Mouse (Mus musculus): Measurements from ENCODE around the gene Tshr. TPM values are rescaled to one million over a fixed set of nuclear protein-coding genes. Genes with fewer than 3 reads are reported as not detected.
"Not testable (repeated sequence)": the region's sequence is repeated elsewhere in the genome, so short reads cannot be mapped to it uniquely, and the experiment has no call there.

The Tshr gene
- 0.04 TPM in 1 of 2 replicates, not detected in the other for polyA plus RNA-seq (2014; fragmentation: Nextera tagmentation; extraction: Ambion mirVana)

DNA sequence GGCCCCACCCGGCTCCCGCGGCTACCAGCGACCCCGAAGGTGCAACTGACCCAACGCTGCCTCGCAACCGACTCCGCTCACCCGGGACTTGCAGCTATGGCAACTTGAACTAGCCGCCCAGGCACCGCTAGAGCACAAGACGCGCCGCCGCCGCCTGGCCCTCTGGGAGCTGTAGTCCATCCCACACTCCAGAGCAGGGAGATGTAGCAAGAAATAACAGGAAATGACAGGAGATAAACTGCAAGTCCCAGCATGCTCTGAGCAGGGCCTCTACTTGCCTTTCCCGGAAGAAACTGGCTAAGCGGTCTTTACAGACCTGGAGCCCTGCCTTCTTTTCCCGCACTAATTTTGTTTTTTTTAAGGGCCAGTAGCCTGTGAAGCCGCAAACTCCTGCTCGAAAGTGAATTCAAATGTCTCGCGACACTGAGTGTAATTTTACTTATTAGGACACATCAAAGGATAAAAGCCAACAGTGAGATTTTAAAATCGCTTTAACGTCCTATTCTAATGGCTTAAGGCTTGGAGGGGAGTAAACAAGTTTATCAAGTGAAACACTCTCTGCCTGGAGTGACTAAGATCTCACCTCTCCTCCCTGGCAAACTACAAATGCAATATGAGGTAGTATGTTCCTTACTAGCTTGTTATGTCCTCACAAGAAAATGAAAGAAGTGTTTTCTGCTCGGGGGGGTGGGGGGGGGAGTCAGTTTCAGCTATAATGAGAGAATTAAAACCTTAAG is at the start of gene Tshr, which contains the start of gene Cep128:
Gene Tshr, plus strand, starts transcription at position 283 of the 737 bp plus-strand sequence.
Gene Cep128, minus strand, starts transcription at position 129 of the 737 bp plus-strand sequence.
- no peaks in the 10 kb centered on the region for H3K27me3 ChIP-seq (ENCODE audit: control insufficient read depth, insufficient read depth, low read length)
- H3K4me3 ChIP-seq (ENCODE audit: control insufficient read depth in 1 of 2, insufficient read depth in 1 of 2, low read depth in 1 of 2, low read length in 2 of 2): peak within 1 kb of the TSS; percentile 60 to 77
- no peaks in the 10 kb centered on the region for H3K36me3 ChIP-seq (ENCODE audit: control insufficient read depth, insufficient read depth, low read length)
- peak within 1 kb of the TSS; percentile 80 for H3K4me2 ChIP-seq (ENCODE audit: low read length)
- peak within 1 kb of the TSS; percentile 63 for H3K9ac ChIP-seq (ENCODE audit: low read length)
- no peaks in the 10 kb centered on the region for H3K9me3 ChIP-seq (ENCODE audit: control insufficient read depth, low read length)
- no peak within 1 kb of the TSS for H3K27ac ChIP-seq (replicated peaks in 1 of 2; ENCODE audit: control insufficient read depth in 1 of 2, insufficient read depth in 1 of 2, low read depth in 2 of 2, low read length in 2 of 2)
- peaks cover 0 to 5% of the 10 kb centered on the region in 2 experiments; a peak in 2 of 4 replicates for H3K4me1 ChIP-seq (ENCODE audit: control insufficient read depth in 2 of 2, insufficient read depth in 2 of 2, low read length in 2 of 2)
- under 1% methylated on average over 27 of the region's 27 CpGs for WGBS
- ATAC-seq (ENCODE audit: insufficient number of reproducible peaks, insufficient read depth, low FRiP score, low read depth): peak; percentile 100

DNA sequence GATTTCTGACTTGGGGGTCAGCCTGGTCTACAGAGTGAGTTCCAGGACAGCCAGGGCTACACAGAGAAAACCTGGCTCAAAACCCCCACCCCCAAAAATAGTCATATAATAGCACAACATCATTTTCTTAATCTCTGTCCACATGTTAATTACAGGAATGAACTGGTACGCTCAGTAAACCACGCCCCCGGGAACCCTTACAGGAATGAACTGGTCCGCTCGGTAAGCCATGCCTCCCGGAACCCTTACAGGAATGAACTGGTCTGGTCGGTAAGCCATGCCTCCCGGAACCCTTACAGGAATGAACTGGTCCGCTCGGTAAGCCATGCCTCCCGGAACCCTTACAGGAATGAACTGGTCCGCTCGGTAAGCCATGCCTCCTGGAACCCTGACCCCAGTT is 45.7 kb upstream of the Tshr start:
- not testable (repeated sequence) for H3K36me3 ChIP-seq (ENCODE audit: control insufficient read depth, insufficient read depth, low read length); H3K9me3 ChIP-seq (ENCODE audit: control insufficient read depth, low read length); H3K4me2 ChIP-seq (ENCODE audit: low read length); ATAC-seq (ENCODE audit: insufficient number of reproducible peaks, insufficient read depth, low FRiP score, low read depth); H3K27ac ChIP-seq (replicated peaks in 1 of 2; ENCODE audit: control insufficient read depth in 1 of 2, insufficient read depth in 1 of 2, low read depth in 2 of 2, low read length in 2 of 2); H3K27me3 ChIP-seq (ENCODE audit: control insufficient read depth, insufficient read depth, low read length); H3K9ac ChIP-seq (ENCODE audit: low read length); H3K4me1 ChIP-seq (ENCODE audit: control insufficient read depth in 2 of 2, insufficient read depth in 2 of 2, low read length in 2 of 2); H3K4me3 ChIP-seq (ENCODE audit: control insufficient read depth in 1 of 2, insufficient read depth in 1 of 2, low read depth in 1 of 2, low read length in 2 of 2)
- WGBS: 96% methylated on average over 13 of the region's 13 CpGs

GRCm38 (mm10) chr12:91353783-91354182 is 30.6 kb upstream of the Tshr start:
- 86% methylated on average over 8 of the region's 8 CpGs for WGBS
- Histone ChIP-seq H3K36me3 (ENCODE audit: control insufficient read depth, insufficient read depth, low read length) (no peaks in the 10 kb centered on the region), H3K27ac (replicated peaks in 1 of 2; ENCODE audit: control insufficient read depth in 1 of 2, insufficient read depth in 1 of 2, low read depth in 2 of 2, low read length in 2 of 2) (no peak overlapping the region), H3K27me3 (ENCODE audit: control insufficient read depth, insufficient read depth, low read length) (no peaks in the 10 kb centered on the region), H3K4me2 (ENCODE audit: low read length) (no peak overlapping the region), H3K4me3 (ENCODE audit: control insufficient read depth in 1 of 2, insufficient read depth in 1 of 2, low read depth in 1 of 2, low read length in 2 of 2) (no peak overlapping the region), H3K9ac (ENCODE audit: low read length) (no peak overlapping the region), H3K4me1 (ENCODE audit: control insufficient read depth in 2 of 2, insufficient read depth in 2 of 2, low read length in 2 of 2) (no peaks in the 10 kb centered on the region), H3K9me3 (ENCODE audit: control insufficient read depth, low read length) (no peaks in the 10 kb centered on the region)
- ATAC-seq (ENCODE audit: insufficient number of reproducible peaks, insufficient read depth, low FRiP score, low read depth): no peak

DNA sequence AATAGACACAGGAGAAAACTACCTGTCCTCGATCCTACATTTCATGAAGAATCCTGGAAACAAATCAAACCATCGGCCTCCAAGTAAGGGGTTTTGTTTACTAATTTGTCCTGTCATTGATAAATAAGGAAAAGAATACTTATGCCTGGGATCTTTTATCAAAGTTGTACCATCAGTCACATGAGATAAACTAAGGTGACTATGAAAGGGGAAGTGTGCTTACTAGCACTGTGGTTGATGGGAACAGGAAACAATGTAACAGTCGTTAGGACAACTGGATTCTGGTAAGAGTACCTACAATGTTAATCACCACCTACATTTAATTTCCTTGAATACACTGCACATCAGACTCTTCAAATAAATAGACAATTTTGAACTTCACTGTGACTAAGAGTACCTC is 15.2 kb upstream of the Tshr start:
- Histone ChIP-seq H3K4me1 (ENCODE audit: control insufficient read depth in 2 of 2, insufficient read depth in 2 of 2, low read length in 2 of 2) (no peaks in the 10 kb centered on the region), H3K27me3 (ENCODE audit: control insufficient read depth, insufficient read depth, low read length) (no peaks in the 10 kb centered on the region), H3K27ac (replicated peaks in 1 of 2; ENCODE audit: control insufficient read depth in 1 of 2, insufficient read depth in 1 of 2, low read depth in 2 of 2, low read length in 2 of 2) (no peak overlapping the region), H3K36me3 (ENCODE audit: control insufficient read depth, insufficient read depth, low read length) (0 out of 2 replicates have a peak, but pooled peaks cover 4% of the 10 kb centered on the region), H3K9me3 (ENCODE audit: control insufficient read depth, low read length) (no peaks in the 10 kb centered on the region), H3K9ac (ENCODE audit: low read length) (no peak overlapping the region), H3K4me3 (ENCODE audit: control insufficient read depth in 1 of 2, insufficient read depth in 1 of 2, low read depth in 1 of 2, low read length in 2 of 2) (no peak overlapping the region), H3K4me2 (ENCODE audit: low read length) (no peak overlapping the region)
- WGBS: 84% methylated on average over 3 of the region's 3 CpGs
- no peak for ATAC-seq (ENCODE audit: insufficient number of reproducible peaks, insufficient read depth, low FRiP score, low read depth)

- no peaks in the 10 kb centered on the region for H3K27me3 ChIP-seq (ENCODE audit: control insufficient read depth, insufficient read depth, low read length)
- WGBS: 4% methylated on average over 22 of the region's 22 CpGs
- peak; percentile 18; the same call in 1 of the 2 replicates for ATAC-seq (ENCODE audit: insufficient number of reproducible peaks, insufficient read depth, low FRiP score, low read depth)
- no peaks in the 10 kb centered on the region for H3K9me3 ChIP-seq (ENCODE audit: control insufficient read depth, low read length)
- H3K9ac ChIP-seq (ENCODE audit: low read length): peak overlapping the region; percentile 63
- H3K4me2 ChIP-seq (ENCODE audit: low read length): peak overlapping the region; percentile 80
- no peaks in the 10 kb centered on the region for H3K36me3 ChIP-seq (ENCODE audit: control insufficient read depth, insufficient read depth, low read length)
- no peak overlapping the region for H3K27ac ChIP-seq (replicated peaks in 1 of 2; ENCODE audit: control insufficient read depth in 1 of 2, insufficient read depth in 1 of 2, low read depth in 2 of 2, low read length in 2 of 2)
- peaks cover 0 to 5% of the 10 kb centered on the region in 2 experiments; a peak in 2 of 4 replicates for H3K4me1 ChIP-seq (ENCODE audit: control insufficient read depth in 2 of 2, insufficient read depth in 2 of 2, low read length in 2 of 2)
- peak overlapping the region; percentile 60 to 77 for H3K4me3 ChIP-seq (ENCODE audit: control insufficient read depth in 1 of 2, insufficient read depth in 1 of 2, low read depth in 1 of 2, low read length in 2 of 2)
Measured at GRCm38 (mm10) chr12:91383516-91384264, 673 bp upstream of the Tshr start.

DNA sequence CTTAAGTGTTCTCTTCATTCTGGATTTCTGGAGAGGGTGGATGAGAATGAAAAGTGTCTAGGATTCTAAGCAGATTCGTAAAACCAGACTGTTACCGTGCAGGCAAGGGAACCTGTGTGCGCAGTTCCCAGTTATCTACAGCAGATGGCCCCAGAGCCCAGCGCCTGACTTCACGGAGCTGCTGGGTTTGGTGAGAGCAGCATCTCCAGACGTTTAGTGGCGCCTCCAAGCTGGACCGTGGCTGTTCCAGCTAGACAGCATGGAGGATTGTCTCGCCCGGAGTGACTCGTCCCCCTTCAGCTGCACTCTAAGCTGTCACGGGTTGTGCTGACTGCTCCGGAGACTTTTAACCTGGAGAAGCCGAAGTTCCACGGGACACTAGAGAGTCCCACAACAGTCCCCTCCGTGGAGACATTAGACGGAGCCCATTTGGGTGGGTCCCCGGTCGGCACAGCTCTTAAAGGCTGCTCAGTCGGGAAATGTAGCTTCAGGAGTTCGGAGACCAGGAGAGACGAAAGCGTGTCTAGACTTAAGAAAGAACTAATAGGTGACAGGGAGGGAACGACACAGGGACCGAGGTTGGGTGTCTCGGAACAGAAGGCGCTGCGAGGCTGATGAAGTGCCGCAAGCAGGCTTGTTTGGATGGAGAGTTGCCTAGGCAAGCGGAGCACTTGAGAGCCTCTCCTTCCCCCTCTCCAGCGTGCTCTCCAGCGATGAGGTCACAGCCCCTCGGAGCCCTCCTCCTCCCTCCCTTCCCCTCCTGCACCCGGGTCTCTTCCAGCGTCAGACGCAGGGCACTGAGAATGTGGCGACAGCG is 16.1 kb downstream of the Tshr start:
- under 1% methylated on average over 35 of the region's 38 CpGs for WGBS
- H3K4me3 ChIP-seq (ENCODE audit: control insufficient read depth in 1 of 2, insufficient read depth in 1 of 2, low read depth in 1 of 2, low read length in 2 of 2): peak overlapping the region; percentile 43 to 44
- no peak overlapping the region for H3K27ac ChIP-seq (replicated peaks in 1 of 2; ENCODE audit: control insufficient read depth in 1 of 2, insufficient read depth in 1 of 2, low read depth in 2 of 2, low read length in 2 of 2)
- H3K9ac ChIP-seq (ENCODE audit: low read length): peak overlapping the region; percentile 54; the same call in 1 of the 2 replicates
- H3K4me2 ChIP-seq (ENCODE audit: low read length): peak overlapping the region; percentile 91
- peaks cover 11% of the 10 kb centered on the region for H3K27me3 ChIP-seq (ENCODE audit: control insufficient read depth, insufficient read depth, low read length)
- H3K4me1 ChIP-seq (ENCODE audit: control insufficient read depth in 2 of 2, insufficient read depth in 2 of 2, low read length in 2 of 2): no peaks in the 10 kb centered on the region; a peak in 1 of 4 replicates
- H3K9me3 ChIP-seq (ENCODE audit: control insufficient read depth, low read length): no peaks in the 10 kb centered on the region
- no peaks in the 10 kb centered on the region for H3K36me3 ChIP-seq (ENCODE audit: control insufficient read depth, insufficient read depth, low read length)
- peak; percentile 81 for ATAC-seq (ENCODE audit: insufficient number of reproducible peaks, insufficient read depth, low FRiP score, low read depth)

DNA sequence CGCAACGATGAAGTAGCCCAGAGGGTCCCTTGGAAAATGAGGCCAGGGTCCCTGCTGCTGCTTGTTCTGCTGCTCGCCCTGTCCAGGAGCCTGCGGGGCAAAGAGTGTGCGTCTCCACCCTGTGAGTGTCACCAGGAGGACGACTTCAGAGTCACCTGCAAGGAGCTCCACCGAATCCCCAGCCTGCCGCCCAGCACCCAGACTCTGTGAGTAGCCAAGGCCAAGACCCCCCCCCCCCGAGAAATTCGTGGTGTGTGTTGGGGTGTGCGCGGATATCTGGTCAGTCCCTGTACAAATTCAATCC is 16.6 kb downstream of the Tshr start:
- H3K36me3 ChIP-seq (ENCODE audit: control insufficient read depth, insufficient read depth, low read length): no peaks in the 10 kb centered on the region
- H3K4me2 ChIP-seq (ENCODE audit: low read length): peak overlapping the region; percentile 91
- H3K4me3 ChIP-seq (ENCODE audit: control insufficient read depth in 1 of 2, insufficient read depth in 1 of 2, low read depth in 1 of 2, low read length in 2 of 2): peak overlapping the region; percentile 43 to 44
- H3K9me3 ChIP-seq (ENCODE audit: control insufficient read depth, low read length): no peaks in the 10 kb centered on the region
- no peak overlapping the region for H3K27ac ChIP-seq (replicated peaks in 1 of 2; ENCODE audit: control insufficient read depth in 1 of 2, insufficient read depth in 1 of 2, low read depth in 2 of 2, low read length in 2 of 2)
- peaks cover 11% of the 10 kb centered on the region for H3K27me3 ChIP-seq (ENCODE audit: control insufficient read depth, insufficient read depth, low read length)
- 5% methylated on average over 12 of the region's 12 CpGs for WGBS
- peak overlapping the region; percentile 54; the same call in 1 of the 2 replicates for H3K9ac ChIP-seq (ENCODE audit: low read length)
- no peak for ATAC-seq (ENCODE audit: insufficient number of reproducible peaks, insufficient read depth, low FRiP score, low read depth)
- H3K4me1 ChIP-seq (ENCODE audit: control insufficient read depth in 2 of 2, insufficient read depth in 2 of 2, low read length in 2 of 2): no peaks in the 10 kb centered on the region; a peak in 1 of 4 replicates
